Mouse (Mus musculus) left cerebral cortex, adult 9 months (tissue): ENCODE data around the gene Idh3b.

Source experiments
- DNase-seq, 2 experiments: peaks; one replicate each; pipeline ENCODE4 v3.0.0; 2022; ENCODE audit warnings: low spot score in 2 of 2

Gene Idh3b

GRCm38 (mm10) chr2:130283854-130284654, at the start of gene Idh3b:
TSS of gene Idh3b (minus strand) at chr2:130284547.
- DNase-seq: peak; percentile 51 to 89

DNA sequence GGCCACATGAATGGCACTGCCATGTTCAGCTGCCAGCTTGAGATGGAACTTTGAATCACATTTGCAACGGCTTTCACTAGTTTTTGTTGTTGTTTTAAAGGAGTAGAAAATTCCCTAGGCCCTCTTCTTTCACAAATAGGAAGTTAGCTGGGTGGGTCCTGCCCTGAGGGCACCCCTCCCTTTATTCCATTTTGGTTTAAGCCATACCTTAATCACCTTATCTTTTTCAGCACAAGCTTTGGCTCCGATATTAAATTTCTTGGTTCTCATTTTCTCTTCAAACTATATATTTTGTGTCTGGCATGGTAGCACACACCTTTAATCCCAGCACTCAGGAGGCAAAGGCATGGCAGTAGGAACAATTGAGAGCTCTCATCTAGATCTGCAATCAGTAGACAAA, 45.2 kb upstream of the Idh3b start:
- DNase-seq: no peak

DNA sequence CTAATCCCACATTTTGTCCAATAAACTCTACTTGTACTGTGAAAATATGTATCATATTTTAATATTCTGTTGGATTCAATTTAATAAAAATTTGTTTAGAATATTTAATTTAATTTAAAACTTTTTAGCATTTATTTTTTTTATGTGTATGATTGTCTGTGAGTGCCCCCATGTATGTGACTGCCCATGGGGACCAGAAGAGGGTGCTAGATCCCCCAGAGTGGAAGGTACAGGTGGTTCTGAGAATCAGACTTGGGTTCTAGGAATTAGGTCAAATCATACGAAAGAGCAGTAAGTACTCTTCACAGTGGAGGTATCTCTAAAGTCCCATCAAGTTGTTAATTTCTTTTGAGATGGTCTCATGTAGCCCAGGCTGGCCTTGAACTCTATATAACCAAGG, 42.7 kb upstream of the Idh3b start:
- no peak for DNase-seq

DNA sequence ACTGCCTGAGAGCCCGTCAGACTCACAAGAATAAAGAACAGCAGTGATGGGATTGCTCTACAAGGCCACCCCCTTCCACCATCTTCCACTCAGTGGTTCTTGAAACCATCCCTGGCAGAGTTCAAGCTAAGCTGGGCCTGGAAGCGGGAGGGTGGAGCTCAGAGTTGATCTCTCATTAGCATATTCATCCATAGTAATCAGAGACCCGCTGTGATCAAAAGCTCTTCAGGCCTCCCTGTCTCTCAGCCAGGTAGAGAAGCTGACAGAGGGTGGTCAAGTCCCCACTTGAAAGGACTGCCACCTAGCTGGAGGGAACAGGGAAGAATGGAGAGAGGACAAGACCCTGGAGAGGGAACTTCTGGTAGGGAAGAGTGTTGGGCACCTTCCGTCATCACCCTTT, 18.7 kb upstream of the Idh3b start:
- DNase-seq: no peak

DNA sequence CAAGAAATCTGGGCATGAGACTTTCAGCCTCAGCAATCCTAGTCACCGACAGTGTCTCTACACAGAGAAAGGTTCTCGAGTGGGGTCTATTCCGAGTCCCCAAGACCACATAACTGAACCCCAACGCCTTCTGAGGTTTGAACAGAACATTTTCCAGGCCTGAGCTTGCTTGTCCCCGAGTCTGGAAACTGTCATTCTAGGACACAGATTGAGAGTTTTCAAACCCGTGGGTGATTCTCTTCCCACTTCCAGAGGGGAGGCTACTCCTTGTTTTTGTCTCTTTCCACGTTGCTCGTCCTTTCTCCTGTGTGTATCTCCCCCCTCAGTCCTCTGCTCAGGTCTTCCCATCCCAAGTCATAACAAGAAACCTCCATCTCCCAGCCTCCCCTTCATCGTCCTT, 13.2 kb upstream of the Idh3b start:
- no peak for DNase-seq

DNA sequence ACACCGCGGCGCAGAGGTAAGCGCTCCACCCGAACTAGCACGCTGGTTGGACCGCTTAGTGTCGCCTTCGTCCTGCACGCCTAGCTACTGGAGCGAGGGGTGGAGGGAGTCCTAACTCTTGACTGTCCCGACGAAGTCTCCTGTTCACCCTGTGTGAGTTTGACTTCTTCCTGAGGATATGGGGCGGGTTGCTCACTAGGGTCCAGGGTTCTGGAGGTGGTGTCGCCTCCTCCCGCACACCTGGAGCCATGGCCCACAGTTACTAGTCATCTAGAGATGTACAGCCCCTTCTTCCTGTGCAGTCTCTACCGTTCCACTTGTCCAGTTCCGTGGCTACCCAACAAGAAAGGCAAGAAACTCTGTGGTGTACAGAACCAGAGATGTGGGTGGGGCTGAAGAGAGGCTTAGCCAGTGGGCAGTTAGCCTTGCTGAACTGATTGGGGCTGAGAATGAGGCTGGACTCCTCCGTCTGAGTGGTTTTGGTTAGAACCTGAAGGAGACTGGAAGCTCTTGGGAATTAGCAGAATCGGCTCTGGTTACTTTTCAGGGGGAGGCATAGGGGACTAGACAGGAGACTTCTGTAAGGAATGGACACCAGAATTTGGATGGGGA, 11.9 kb upstream of the Idh3b start:
- DNase-seq: no peak

DNA sequence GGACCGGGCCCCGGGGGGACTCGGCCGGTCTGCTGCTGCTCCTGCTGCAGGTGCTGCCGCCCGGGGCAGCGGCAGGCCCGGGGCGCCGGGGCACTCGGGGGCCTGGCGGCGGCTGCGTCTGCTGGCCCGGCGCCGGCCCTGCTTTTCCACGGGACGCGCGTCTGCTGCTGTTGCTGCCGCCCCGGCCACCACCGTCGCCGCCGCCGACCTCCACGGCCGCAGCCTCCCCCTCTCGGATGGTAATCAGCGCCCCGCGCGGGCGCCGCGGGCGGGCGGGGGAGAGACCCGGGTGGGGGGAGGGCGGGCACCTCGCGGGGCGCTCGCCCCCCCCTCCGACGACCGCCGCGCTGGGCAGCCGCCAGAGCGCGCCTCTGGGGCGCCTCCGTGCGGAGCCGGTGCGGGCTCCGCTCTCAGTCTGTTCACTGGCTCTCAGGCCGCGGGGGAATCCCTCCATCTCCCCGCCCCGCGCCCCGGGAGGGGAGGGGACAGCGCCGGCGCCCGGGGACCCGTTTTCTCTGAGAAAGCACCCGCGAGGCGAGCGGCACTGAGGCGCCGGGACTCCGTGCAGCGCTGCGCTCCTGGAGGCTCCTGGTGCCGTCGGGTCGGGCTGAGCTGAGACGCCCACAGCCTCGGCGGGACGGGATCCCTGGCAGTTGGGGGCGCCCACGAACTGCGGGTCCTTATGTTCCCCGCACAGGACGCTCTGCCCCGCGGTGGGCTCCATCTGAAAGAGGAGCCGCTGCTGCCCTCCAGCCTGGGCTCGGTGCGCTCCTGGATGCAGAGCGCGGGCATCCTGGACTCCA, 11.2 kb upstream of the Idh3b start:
- no peak for DNase-seq

- no peak for DNase-seq
Measured at GRCm38 (mm10) chr2:130294936-130295277, 10.6 kb upstream of the Idh3b start, which contains the start of gene Ebf4. TSS of gene Ebf4 (plus strand) at chr2:130295169.

DNA sequence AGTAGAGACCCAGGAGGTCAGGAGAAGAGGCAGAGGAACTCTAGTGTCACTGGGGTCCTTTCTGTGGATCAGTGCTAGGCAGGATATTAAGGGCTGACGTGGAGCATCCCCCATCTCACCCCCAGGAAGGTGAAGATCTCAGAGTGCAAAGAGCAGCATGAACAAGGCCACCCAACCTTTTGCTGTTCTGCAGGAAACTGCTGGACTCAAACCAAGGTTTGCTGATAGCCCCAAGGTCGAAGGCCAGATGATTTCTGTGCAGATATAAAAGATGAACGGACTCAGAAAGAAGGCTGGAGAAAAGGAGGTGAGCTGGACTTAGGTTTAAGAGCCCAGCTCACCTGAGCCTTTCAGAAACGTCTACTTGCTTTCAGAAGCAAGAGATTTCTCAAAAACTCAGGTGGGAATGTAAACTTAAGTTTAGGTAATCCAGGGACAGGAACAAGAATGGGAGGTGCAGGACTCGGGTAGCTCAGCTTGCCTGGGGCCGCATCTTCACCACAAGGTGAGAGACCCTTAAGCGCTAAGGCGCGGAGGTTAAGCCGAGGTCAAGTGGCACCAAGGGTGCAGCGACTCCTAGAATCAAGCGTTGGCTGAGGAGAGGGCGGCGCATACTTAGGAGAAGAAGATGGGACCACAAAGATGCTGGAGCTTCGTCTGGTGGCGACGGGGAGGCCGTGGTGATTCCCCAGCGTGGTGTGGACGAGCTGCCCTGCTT, 10.0 kb upstream of the Idh3b start:
- no peak for DNase-seq

DNA sequence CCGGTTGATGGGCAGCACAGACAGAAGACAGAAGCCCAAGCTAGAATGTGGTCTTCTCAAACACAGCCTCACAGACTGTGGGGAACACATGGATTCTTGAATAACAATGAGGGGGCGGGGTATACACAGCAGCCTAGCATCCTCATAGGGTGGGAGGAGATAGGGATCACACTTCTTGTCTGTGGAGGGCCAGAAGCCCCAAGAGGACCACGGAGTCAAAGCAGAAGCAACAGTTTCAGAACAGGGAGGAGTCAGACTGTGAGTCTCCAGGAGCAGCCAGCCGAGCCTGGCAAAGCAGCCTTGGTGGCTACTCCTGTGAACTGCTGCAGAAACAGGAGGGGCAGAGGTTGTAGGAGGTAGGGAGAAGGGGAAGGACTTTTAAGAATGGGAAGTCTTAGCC, 9.1 kb upstream of the Idh3b start:
- no peak for DNase-seq

GRCm38 (mm10) chr2:130293009-130293408, 8.7 kb upstream of the Idh3b start:
- no peak for DNase-seq

DNA sequence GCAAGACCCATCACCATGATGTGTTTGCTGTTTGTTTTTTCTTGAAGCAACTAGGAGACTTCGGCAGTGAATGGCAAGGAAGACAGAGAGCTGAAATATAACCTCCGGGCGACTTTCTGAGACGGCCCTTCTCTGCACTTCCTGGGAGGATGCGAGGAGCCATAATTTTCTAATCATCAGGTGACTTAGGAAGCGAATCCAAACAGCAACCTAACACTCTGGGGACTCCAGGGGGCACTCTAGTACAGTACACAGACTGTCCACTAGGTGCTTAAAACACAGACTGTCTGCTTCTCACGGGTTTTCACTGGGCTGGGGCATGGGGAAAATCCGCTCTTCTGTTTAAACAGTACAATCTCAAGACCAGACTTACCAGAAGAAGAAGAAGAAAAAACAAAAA, 7.1 kb upstream of the Idh3b start:
- peak; percentile 45 to 89 for DNase-seq

DNA sequence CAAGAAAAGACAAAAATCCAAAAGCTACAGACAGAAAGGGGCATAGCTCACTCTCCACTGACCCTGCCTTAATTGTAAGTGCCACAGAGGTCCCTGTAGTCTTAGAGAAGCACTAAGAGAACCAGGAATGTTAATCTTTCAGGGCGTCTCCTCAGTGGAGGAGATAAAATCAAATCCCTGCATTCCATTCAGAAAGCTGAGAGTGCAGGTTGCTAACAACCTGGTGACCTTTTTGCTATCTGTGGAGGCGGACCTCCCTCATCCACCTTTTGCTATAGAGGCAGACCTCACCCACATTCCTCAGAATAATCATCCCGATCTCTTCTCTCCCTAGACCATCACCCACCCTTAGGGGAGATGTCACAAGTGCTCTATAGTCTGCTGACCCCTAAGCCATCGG, 4.7 kb upstream of the Idh3b start:
- DNase-seq: no peak

GRCm38 (mm10) chr2:130280818-130281217, 3.5 kb downstream of the Idh3b start:
- no peak for DNase-seq

DNA sequence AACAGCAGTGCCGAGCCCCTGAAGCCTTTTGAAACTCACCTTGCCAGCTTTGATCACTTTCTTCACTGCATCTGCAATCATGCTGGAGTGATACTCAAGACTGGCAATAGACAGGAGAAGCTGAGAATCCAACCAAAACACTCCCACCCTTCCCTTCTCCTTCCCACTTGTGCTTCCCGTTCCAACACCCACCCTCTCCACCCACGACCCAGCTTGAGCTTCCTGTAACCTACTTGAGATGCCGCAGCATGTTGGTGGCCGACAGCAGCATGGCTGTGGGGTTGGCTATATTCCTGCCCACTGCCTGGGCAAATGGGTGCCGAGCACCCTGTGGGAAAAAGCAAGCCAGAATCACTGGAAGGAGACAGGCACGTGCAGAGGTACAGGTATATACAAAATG, 4.1 kb downstream of the Idh3b start:
- no peak for DNase-seq

DNA sequence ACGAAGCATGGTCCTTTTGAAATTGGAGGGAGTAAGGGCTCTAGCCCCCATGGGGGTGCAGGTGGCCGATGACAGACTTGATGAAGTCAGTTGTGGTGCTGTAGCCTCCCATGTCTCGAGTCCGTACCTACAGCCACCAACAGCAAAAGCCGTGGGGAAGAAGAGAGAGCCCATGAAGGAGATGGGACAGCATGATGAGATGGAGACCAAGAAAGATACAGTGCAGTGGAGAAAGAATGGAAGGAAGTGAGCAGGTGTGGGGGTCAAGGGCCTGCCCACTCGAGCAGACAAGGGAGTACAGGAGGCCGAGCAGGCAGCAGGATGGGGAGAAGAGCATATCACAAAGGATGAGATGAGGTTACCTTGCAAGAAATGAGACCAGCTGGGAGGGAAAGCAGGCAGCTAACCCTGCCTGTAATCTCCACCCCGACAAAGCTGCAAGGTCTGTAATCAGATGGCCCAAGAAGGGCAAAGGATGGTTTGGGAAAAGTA, 4.7 kb downstream of the Idh3b start:
- no peak for DNase-seq

- DNase-seq: no peak
Measured at GRCm38 (mm10) chr2:130275649-130276048, 8.7 kb downstream of the Idh3b start.

DNA sequence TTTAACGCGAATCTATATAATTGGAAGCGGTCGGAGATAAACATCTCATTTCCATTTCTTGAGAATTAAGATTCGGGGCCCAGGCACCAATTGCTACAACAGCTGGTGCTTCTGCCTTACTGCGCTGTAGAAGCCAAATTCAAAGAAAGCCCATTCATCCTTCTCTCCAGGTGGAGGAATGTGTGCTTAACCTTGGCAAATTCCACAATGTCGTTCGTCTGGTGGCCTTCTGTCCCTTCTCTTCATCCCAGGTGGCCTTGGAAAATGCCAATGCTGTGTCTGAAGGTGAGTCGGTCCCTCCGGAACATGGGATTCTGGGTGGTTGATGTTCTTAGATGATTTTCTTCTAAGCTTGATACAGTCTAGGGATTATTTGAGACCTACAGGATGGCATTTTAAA, 9.5 kb downstream of the Idh3b start:
- no peak for DNase-seq

GRCm38 (mm10) chr2:130274149-130274861, 10.0 kb downstream of the Idh3b start, which contains the start of gene Nop56:
TSS of gene Nop56 (plus strand) at chr2:130274430.
- peak; percentile 95 to 100 for DNase-seq

GRCm38 (mm10) chr2:130273732-130274131, 10.6 kb downstream of the Idh3b start:
- DNase-seq: no peak

DNA sequence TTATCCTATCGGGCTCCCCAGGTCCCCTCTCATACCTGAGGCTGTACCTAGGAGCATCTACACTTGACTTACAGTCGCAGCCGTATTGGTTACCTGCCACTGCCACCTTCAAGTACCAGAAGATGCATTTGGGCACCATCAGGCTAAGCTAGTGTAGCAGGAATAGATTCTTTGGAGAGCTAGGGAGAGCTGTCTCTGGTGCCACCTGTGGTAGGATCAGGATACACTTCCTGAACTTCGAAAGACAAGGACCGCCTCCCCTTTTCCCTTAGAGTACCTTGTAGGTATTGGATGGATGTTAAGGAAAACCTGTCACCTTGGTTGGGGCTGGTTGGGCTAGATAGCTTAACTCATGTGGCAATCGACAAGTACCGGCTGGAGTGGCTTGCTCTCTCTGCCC, 16.3 kb downstream of the Idh3b start:
- no peak for DNase-seq
